Mouse (Mus musculus) hindbrain, embryonic 16.5 days (tissue): ENCODE results near the gene Piezo1. TPM values are rescaled to one million over a fixed set of nuclear protein-coding genes. Genes with fewer than 3 reads are reported as not detected.

ENCODE experiments used
- ATAC-seq: fragments of 200-750 bp; cut with Nextera tagmentation; 2 replicates; pipeline ENCODE4 v1.8.0; 2017; ENCODE audit warnings: moderate TSS enrichment, moderate library complexity
- H3K27ac ChIP-seq: fragments of 300-500 bp; sonication (generic); 2 replicates; pipeline ENCODE4 v1.5.1; 2014; ENCODE audit warnings: low read depth, mild to moderate bottlenecking, control low read depth, low read length, moderate library complexity
- H3K27me3 ChIP-seq: fragments of 300-500 bp; sonication (generic); replicated peaks from 2 replicates; pipeline ENCODE4 v1.6.1; 2014; ENCODE audit warnings: low read length; ENCODE audit not compliant: control insufficient read depth, insufficient read depth
- H3K36me3 ChIP-seq: fragments of 300-500 bp; sonication (generic); 2 replicates; pipeline ENCODE4 v1.6.1; 2014; ENCODE audit warnings: mild to moderate bottlenecking, low read length, moderate library complexity, mixed read lengths; ENCODE audit not compliant: control insufficient read depth, insufficient read depth
- H3K4me1 ChIP-seq: fragments of 300-500 bp; sonication (generic); 2 replicates; pipeline ENCODE4 v1.6.1; 2014; ENCODE audit warnings: low read depth, low read length; ENCODE audit not compliant: control insufficient read depth, insufficient read depth
- H3K4me2 ChIP-seq: fragments of 300-500 bp; sonication (generic); 2 replicates; pipeline ENCODE4 v1.6.1; 2014; ENCODE audit warnings: mild to moderate bottlenecking, low read length, control low read depth, moderate library complexity
- H3K4me3 ChIP-seq: fragments of 300-500 bp; sonication (generic); 2 replicates; pipeline ENCODE4 v1.5.1; 2014; ENCODE audit warnings: mild to moderate bottlenecking, low read length, control low read depth, moderate library complexity
- H3K9ac ChIP-seq: fragments of 300-500 bp; sonication (generic); 2 replicates; pipeline ENCODE4 v1.6.1; 2014; ENCODE audit warnings: low read depth, mild to moderate bottlenecking, control low read depth, low read length, moderate library complexity
- H3K9me3 ChIP-seq: fragments of 300-500 bp; sonication (generic); 2 replicates; pipeline ENCODE4 v1.6.1; 2014; ENCODE audit warnings: mild to moderate bottlenecking, low read length, moderate library complexity; ENCODE audit not compliant: control insufficient read depth
- WGBS: fragments of 180-500 bp; shearing (Covaris S2); extraction: QIAGEN DNeasy Blood & Tissue Kit; methylation state at CpG from one replicate; pipeline ENCODE4 v1.1.7; 2014; 5-methylcytosine and 5-hydroxymethylcytosine counted together
- polyA plus RNA-seq: library from polyadenylated mRNA; unstranded; fragments of >200 nt; fragmentation: Nextera tagmentation; extraction: Ambion mirVana; gene quantifications from 2 replicates; pipeline ENCODE4 v1.2.1, GENCODE M21; 2015

Gene Piezo1
- polyA plus RNA-seq, 1 experiment from 2014 or later: 1.7 TPM

GRCm38 (mm10) chr8:122459990-122460389 is 91.1 kb downstream of the Piezo1 start:
- Histone ChIP-seq H3K27me3 (peaks cover 27% of the 10 kb centered on the region), H3K4me3 (peak overlapping the region; percentile 43), H3K9me3 (no peaks in the 10 kb centered on the region), H3K4me1 (peaks cover 8% of the 10 kb centered on the region), H3K9ac (no peak overlapping the region), H3K27ac (no peak overlapping the region), H3K36me3 (no peaks in the 10 kb centered on the region), H3K4me2 (peak overlapping the region; percentile 85)
- 21% methylated on average over 7 of the region's 7 CpGs for WGBS
- ATAC-seq: no peak

- H3K9me3 ChIP-seq: no peaks in the 10 kb centered on the region
- H3K9ac ChIP-seq: no peak overlapping the region
- no peak overlapping the region for H3K4me2 ChIP-seq
- no peak overlapping the region for H3K27ac ChIP-seq
- no peak for ATAC-seq
- no peak overlapping the region for H3K4me3 ChIP-seq
- no peaks in the 10 kb centered on the region for H3K36me3 ChIP-seq
- 59% methylated on average over 6 of the region's 6 CpGs for WGBS
- H3K4me1 ChIP-seq: peaks cover 8% of the 10 kb centered on the region
- peaks cover 27% of the 10 kb centered on the region for H3K27me3 ChIP-seq
Observed at GRCm38 (mm10) chr8:122459218-122459900, 91.8 kb downstream of the Piezo1 start.

- H3K36me3 ChIP-seq: no peaks in the 10 kb centered on the region
- no peak overlapping the region for H3K27ac ChIP-seq
- H3K4me1 ChIP-seq: peaks cover 8% of the 10 kb centered on the region
- H3K9ac ChIP-seq: no peak overlapping the region
- H3K4me2 ChIP-seq: no peak overlapping the region
- H3K27me3 ChIP-seq: peaks cover 19% of the 10 kb centered on the region
- WGBS: 80% methylated on average over 11 of the region's 11 CpGs
- H3K4me3 ChIP-seq: no peak overlapping the region
- H3K9me3 ChIP-seq: no peaks in the 10 kb centered on the region
- ATAC-seq: no peak
Observed at GRCm38 (mm10) chr8:122457171-122457570, 94.0 kb downstream of the Piezo1 start.

- Histone ChIP-seq H3K27ac (no peak overlapping the region), H3K4me2 (no peak overlapping the region), H3K9ac (no peak overlapping the region), H3K4me1 (no peaks in the 10 kb centered on the region), H3K27me3 (peaks cover 4% of the 10 kb centered on the region), H3K36me3 (no peaks in the 10 kb centered on the region), H3K9me3 (no peaks in the 10 kb centered on the region), H3K4me3 (no peak overlapping the region)
- WGBS: 91% methylated on average over 6 of the region's 6 CpGs
- ATAC-seq: no peak
Observed at GRCm38 (mm10) chr8:122454409-122454808, 96.7 kb downstream of the Piezo1 start.

GRCm38 (mm10) chr8:122452154-122452553 is 99.0 kb downstream of the Piezo1 start:
- no peaks in the 10 kb centered on the region for H3K36me3 ChIP-seq
- H3K9ac ChIP-seq: no peak overlapping the region
- WGBS: 92% methylated on average over 10 of the region's 10 CpGs
- no peaks in the 10 kb centered on the region for H3K9me3 ChIP-seq
- no peak overlapping the region for H3K4me3 ChIP-seq
- H3K27me3 ChIP-seq: no peaks in the 10 kb centered on the region
- ATAC-seq: no peak
- no peak overlapping the region for H3K27ac ChIP-seq
- H3K4me1 ChIP-seq: no peaks in the 10 kb centered on the region
- no peak overlapping the region for H3K4me2 ChIP-seq

DNA sequence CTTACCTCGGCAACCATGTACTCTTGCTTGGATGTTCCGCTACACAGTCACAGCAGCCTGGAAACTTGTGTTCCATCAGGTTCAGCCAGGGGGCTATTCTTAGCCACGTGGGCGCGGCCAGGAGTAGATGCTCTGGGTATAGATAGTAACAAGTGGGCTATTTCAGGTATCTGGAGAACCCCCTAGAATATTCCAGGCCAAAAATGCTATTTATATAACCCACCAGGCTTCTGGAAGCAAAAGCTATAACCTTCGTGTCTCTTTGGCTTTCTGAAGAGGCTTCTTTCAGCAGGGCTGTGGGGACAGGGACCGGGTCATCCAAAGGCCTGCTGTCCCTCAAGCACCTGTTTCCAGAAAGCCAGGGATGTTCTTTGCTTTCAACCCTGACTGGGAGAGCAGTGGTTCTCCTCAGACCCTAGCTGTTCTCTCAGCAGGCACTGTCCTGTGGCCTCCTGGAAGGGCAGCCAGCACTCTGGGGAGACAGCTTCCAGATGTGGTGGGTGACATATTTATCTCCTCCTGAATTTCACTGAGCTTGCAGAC is 99.9 kb downstream of the Piezo1 start:
- no peaks in the 10 kb centered on the region for H3K9me3 ChIP-seq
- no peak overlapping the region for H3K9ac ChIP-seq
- no peak overlapping the region for H3K4me3 ChIP-seq
- H3K4me1 ChIP-seq: no peaks in the 10 kb centered on the region
- no peak overlapping the region for H3K4me2 ChIP-seq
- ATAC-seq: no peak
- no peaks in the 10 kb centered on the region for H3K36me3 ChIP-seq
- H3K27ac ChIP-seq: no peak overlapping the region
- 80% methylated on average over 7 of the region's 7 CpGs for WGBS
- H3K27me3 ChIP-seq: no peaks in the 10 kb centered on the region

DNA sequence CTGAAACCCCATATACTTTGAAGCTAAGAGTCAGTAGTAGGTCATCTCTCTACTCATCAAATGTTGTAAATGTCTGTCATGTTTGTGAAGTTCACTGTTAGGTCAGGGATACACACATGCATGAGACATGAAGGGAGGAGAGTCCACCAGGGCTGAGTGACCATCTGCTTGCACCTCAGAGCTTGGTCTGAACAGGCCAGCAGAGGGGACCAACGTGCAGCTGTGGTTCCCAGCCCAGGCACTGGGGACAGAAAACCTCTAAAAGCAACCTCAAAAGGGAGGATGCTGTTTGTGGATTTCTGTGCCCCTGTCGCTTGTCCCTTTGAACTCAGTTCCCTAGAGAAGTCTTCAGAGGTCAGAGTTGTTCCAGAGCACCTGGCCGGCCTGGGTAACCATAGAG is 105.9 kb downstream of the Piezo1 start:
- no peak for ATAC-seq
- H3K36me3 ChIP-seq: no peaks in the 10 kb centered on the region
- no peaks in the 10 kb centered on the region for H3K27me3 ChIP-seq
- peak overlapping the region; percentile 62 for H3K4me2 ChIP-seq
- 66% methylated on average over 3 of the region's 3 CpGs for WGBS
- no peak overlapping the region for H3K4me3 ChIP-seq
- H3K4me1 ChIP-seq: peaks cover 22% of the 10 kb centered on the region
- H3K9me3 ChIP-seq: no peaks in the 10 kb centered on the region
- no peak overlapping the region for H3K9ac ChIP-seq
- H3K27ac ChIP-seq: no peak overlapping the region; the same call in 1 of the 2 replicates

DNA sequence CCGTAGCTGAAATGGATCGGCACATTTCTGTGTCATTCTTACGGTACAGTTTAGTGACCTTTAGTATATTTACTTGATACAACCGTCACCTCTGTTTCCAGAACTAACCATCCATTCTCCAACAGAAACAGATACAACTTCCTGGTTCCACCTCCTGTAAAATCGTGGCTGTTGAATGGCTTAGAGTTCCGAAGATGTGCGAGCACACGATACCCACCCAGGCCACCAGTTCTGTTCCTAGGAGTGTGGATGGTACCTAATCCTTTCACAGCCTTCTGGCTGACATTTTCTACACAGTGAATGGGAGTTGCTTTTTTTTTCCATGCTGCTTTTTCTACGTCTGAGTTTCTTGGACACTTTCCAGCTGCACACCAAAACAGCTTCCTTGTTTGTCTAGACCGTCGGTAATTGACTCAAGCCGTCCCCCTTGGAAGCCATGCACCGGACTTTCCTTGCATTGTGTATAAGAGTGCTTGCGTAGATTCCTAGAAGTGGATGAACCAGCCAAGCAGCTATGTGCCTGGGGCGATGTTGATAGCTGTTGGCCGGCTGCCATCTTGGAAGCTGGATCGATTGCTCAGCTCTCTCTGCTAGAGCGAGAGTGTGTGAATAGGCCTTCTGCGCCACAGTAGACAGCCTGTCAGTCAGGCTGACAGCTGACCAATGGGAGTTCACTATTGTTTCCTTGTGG is 106.9 kb downstream of the Piezo1 start:
- Histone ChIP-seq H3K27ac (peak overlapping the region; percentile 97), H3K9ac (peak overlapping the region; percentile 79), H3K27me3 (no peaks in the 10 kb centered on the region), H3K4me2 (peak overlapping the region; percentile 62), H3K4me3 (peak overlapping the region; percentile 67), H3K9me3 (no peaks in the 10 kb centered on the region), H3K4me1 (peaks cover 22% of the 10 kb centered on the region), H3K36me3 (0 out of 2 replicates have a peak, but pooled peaks cover 1% of the 10 kb centered on the region)
- WGBS: 7% methylated on average over 19 of the region's 19 CpGs
- ATAC-seq: peak; percentile 9; the same call in 1 of the 2 replicates

DNA sequence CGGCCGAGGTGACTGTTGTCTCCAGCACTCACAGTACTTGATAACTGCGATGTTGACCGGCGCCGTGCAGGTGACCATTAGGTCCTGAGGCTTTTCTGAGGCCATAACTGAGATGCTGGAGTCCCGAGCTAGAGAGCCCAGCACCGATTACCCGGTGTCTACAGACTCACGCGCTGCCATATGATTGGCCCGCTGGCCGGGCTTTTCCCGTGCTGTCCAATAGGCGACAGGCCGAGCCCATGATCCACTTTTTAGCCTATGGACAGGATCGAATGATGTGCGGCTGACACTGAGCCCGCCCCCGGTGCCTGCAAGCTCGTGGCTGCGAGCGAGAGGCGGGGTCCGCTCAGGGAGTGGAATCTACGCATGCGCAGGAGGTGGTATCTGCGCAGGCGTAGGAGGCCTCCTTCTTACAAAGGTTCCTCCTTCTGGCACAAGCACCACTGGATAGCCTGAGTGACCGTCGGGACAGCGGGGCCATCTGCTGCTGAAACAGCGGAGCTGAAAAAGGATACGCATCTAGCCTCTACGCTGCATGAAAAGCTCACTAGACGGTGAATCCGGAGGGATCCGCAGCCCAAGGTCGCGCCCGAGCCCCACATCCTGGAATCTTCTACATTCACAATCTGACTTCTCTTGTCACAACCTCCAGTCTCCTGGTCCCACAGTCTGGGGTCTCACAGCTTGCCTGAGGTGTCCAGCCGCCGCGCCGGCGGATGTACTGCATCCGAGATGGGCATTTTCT is 107.7 kb downstream of the Piezo1 start, which contains the start of gene Mvd:
Mvd (minus strand) TSS at position 161 of the 745 bp plus-strand sequence.
- WGBS: under 1% methylated on average over 47 of the region's 47 CpGs
- Histone ChIP-seq H3K9me3 (no peaks in the 10 kb centered on the region), H3K9ac (peak within 1 kb of the TSS; percentile 79), H3K4me3 (peak within 1 kb of the TSS; percentile 67), H3K4me2 (peak within 1 kb of the TSS; percentile 84), H3K4me1 (peaks cover 22% of the 10 kb centered on the region), H3K27ac (peak within 1 kb of the TSS; percentile 97), H3K27me3 (no peaks in the 10 kb centered on the region), H3K36me3 (0 out of 2 replicates have a peak, but pooled peaks cover 2% of the 10 kb centered on the region)
- ATAC-seq: peak; percentile 99
